Mouse (Mus musculus) thymus, postnatal 14 days (tissue): ENCODE results near the gene Arg1.

Source experiments
- DNase-seq: peaks from one replicate; pipeline ENCODE4 v3.0.0; 2021

Arg1 gene

DNA sequence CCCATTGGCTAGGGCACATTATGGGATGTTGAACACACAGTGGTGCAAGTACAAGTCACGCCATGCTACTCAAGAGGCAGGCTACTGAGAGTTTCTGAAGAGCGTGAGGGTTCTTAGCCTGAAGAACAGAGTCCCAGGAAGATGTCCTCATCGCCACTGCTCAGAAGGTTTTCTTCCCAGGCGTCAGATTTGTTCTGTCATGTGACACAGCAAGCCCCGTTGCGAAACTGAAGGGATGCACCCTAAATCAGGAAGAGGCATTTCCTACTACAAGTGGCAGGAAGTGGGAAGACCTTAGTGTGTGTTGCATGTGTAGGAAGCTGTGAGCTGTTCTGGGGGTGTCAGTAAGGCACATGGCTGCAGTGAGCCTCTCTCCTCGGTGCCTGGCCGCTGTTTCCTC lies 16.1 kb downstream of the Arg1 start:
- no peak for DNase-seq

DNA sequence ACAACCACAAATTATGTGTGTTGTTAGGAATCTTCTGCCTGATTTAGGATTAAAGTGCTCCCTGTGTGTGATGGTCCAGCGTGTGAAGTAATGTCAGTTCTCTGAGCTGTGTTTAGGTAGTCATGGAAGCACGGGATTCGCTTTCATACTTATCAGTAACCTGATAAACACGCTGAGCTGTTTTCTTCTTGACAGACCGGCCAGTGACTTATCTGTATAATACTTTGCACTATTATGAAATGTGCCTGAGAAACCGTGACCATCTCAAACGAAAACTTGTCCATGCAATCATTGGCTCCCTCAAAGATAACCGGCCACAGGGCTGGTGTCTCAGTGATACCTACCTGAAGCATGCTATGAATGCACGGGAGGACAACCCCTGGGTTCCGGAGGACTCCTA lies 21.7 kb downstream of the Arg1 start:
- DNase-seq: no peak

GRCm38 (mm10) chr10:24895927-24896326 lies 31.4 kb downstream of the Arg1 start:
- DNase-seq: peak; percentile 45

DNA sequence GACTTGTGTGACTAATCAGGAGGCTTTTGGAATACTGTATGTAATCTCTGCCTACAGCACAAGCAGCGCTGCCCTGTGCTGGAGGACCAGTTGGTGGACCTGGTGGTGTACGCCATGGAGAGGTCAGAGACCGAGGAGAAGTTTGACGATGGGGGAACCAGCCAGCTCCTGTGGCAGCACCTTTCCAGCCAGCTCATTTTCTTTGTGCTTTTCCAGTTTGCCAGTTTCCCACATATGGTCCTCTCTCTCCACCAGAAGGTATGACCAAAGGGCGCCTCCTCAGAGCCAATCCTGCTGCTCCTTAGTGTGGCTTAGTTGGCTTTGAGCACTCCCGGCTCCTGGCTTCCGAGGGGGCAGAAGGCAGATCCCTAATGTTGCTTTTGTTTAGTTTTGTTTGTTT lies 38.9 kb downstream of the Arg1 start:
- no peak for DNase-seq

DNA sequence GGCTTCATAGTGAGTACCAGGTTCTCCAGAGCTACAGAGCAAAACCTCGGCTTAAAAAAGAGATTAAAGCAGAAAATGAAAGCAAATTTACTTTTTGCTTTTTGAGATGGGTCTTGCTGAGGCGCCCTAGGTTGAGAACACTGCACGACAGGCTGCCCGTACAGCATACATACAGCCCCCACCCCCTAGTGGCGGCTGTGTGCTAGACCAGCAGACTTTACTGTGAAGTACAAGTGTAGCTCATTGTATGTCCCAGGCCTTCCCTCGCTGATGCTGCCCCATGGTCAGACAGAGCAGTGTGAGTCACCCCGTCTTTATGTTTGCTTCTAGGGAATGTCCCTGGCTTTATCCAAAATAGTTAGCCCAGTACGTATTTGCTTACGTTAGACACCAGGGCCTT lies 41.3 kb downstream of the Arg1 start:
- DNase-seq: peak; percentile 20

- DNase-seq: no peak
Measured at GRCm38 (mm10) chr10:24873624-24874023, 53.7 kb downstream of the Arg1 start.

GRCm38 (mm10) chr10:24869760-24870290 lies 57.5 kb downstream of the Arg1 start, which contains the start of gene Med23:
Gene Med23 (plus strand): TSS chr10:24869986.
- peak; percentile 96 for DNase-seq
